Mouse (Mus musculus): ENCODE results near the gene Fgfr2. TPM values are rescaled to one million over a fixed set of nuclear protein-coding genes. Genes with fewer than 3 reads are reported as not detected.
A peak's percentile ranks its signal among the peaks of the same experiment; 100 is the strongest.

Gene Fgfr2
- polyA plus RNA-seq, 1 experiment: 12.0 TPM

- peaks cover 51% of the 10 kb centered on the region for H3K4me1 ChIP-seq (ENCODE audit: control insufficient read depth, insufficient read depth, insufficient read length, low read length)
- peak overlapping the region; percentile 23; the same call in 1 of the 2 replicates for H3K27ac ChIP-seq (replicated peaks; ENCODE audit: low read depth, low read length)
- no peak overlapping the region for H3K4me3 ChIP-seq (ENCODE audit: insufficient read depth, low read depth, low read length)
These were observed 889.4 kb downstream of the Fgfr2 start for GRCm38 (mm10) chr7:132233732-132234131.

- H3K4me3 ChIP-seq (ENCODE audit: insufficient read depth, low read depth, low read length): no peak overlapping the region
- peak overlapping the region; percentile 41; the same call in 1 of the 2 replicates for H3K27ac ChIP-seq (replicated peaks; ENCODE audit: low read depth, low read length)
- H3K4me1 ChIP-seq (ENCODE audit: control insufficient read depth, insufficient read depth, insufficient read length, low read length): peaks cover 46% of the 10 kb centered on the region
These were observed 890.2 kb downstream of the Fgfr2 start for GRCm38 (mm10) chr7:132232937-132233336.

DNA sequence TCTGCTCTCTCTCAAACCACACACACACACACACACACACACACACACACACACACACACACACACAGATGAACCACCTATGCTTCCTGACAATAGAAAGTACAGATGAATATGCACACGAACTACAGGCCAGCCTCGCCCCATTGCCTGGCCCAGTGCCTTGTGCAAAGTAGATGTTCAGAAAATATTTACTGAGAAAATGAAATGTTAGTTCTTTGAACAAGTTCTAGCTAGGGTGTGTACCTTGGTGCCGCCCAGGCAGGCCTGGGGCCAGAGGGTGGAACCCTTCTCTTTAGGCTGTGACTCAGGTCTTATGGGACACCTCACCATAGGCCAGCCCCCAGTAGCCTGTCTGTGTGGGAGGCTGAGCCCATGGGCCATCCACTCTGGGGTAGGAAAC lies 891.7 kb downstream of the Fgfr2 start:
- no peak overlapping the region; the same call in 1 of the 2 replicates for H3K27ac ChIP-seq (replicated peaks; ENCODE audit: low read depth, low read length)

GRCm38 (mm10) chr7:132230961-132231360 lies 892.2 kb downstream of the Fgfr2 start:
- H3K4me1 ChIP-seq (ENCODE audit: control insufficient read depth, insufficient read depth, insufficient read length, low read length): peaks cover 32% of the 10 kb centered on the region
- H3K4me3 ChIP-seq (ENCODE audit: insufficient read depth, low read depth, low read length): no peak overlapping the region
- no peak overlapping the region for H3K27ac ChIP-seq (replicated peaks; ENCODE audit: low read depth, low read length)

More for the DNA sequence above, 891.7 kb downstream of the Fgfr2 start:
- Histone ChIP-seq H3K4me1 (ENCODE audit: control insufficient read depth, insufficient read depth, insufficient read length, low read length) (peaks cover 32% of the 10 kb centered on the region), H3K4me3 (ENCODE audit: insufficient read depth, low read depth, low read length) (no peak overlapping the region)

- peaks cover 12% of the 10 kb centered on the region for H3K4me1 ChIP-seq (ENCODE audit: control insufficient read depth, insufficient read depth, insufficient read length, low read length)
- H3K4me3 ChIP-seq (ENCODE audit: insufficient read depth, low read depth, low read length): no peak overlapping the region
- no peak overlapping the region for H3K27ac ChIP-seq (replicated peaks; ENCODE audit: low read depth, low read length)
These were observed 896.0 kb downstream of the Fgfr2 start for GRCm38 (mm10) chr7:132227075-132227640.

DNA sequence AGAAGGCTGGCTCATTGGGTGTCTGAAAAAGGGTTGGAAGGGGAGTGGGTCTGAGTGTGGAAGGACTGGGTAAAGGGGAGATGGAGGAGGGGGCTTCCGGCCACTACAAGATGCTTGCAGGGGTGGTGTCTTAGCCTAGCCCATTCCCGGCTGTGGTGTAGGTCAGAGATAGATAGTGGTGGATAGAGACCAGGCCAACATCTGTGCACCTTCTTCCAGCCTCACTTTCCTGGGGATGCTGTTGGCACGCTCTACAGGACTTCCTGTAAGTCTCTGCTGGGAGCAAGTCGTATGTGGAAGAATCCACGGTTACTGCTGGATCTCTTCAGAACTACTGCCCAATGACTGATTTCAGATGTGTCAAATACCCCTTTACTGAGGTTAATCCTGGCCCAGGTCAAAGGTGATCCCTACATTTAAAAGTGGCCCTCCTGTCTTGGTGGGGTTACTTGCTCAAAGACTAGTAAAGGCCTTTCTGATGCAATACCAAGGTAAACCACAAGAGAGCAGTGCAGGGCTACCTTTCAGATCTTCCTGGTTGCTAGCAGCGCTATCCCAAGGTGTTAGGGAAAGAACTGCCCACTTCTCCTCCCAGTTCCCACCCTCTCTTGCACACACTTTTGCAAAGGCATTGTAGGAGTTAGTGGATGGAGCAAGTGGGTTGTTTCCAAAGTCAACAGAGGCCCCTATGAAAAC lies 896.6 kb downstream of the Fgfr2 start:
- H3K27ac ChIP-seq (replicated peaks; ENCODE audit: low read depth, low read length): no peak overlapping the region
- peaks cover 9% of the 10 kb centered on the region for H3K4me1 ChIP-seq (ENCODE audit: control insufficient read depth, insufficient read depth, insufficient read length, low read length)
- H3K4me3 ChIP-seq (ENCODE audit: insufficient read depth, low read depth, low read length): no peak overlapping the region

GRCm38 (mm10) chr7:132223452-132224141 lies 899.6 kb downstream of the Fgfr2 start:
- Histone ChIP-seq H3K27ac (replicated peaks; ENCODE audit: low read depth, low read length) (no peak overlapping the region), H3K4me1 (ENCODE audit: control insufficient read depth, insufficient read depth, insufficient read length, low read length) (no peaks in the 10 kb centered on the region), H3K4me3 (ENCODE audit: insufficient read depth, low read depth, low read length) (no peak overlapping the region)

DNA sequence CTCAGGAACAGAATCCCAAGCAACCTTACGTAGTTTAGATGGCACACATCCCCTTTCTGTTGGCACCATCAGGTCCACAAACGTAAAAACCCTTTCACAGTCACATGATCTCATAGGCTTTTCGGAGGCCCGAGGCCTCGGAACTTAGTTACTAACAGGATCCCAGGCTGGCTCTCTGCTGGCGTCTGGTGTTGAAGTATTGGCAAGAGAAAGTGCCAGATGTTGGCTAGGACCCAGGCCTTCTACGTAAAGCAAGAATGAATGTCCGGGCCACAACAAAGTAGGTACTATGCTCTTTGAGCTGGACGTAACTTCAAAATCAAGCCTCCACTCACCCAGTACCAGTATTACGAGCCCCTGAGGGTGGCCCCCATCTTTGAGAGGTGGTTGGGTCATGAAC lies 909.1 kb downstream of the Fgfr2 start:
- Histone ChIP-seq H3K27ac (replicated peaks; ENCODE audit: low read depth, low read length) (no peak overlapping the region), H3K4me1 (ENCODE audit: control insufficient read depth, insufficient read depth, insufficient read length, low read length) (no peaks in the 10 kb centered on the region), H3K4me3 (ENCODE audit: insufficient read depth, low read depth, low read length) (no peak overlapping the region)

GRCm38 (mm10) chr7:132213460-132213859 lies 909.7 kb downstream of the Fgfr2 start:
- H3K27ac ChIP-seq (replicated peaks; ENCODE audit: low read depth, low read length): no peak overlapping the region
- no peak overlapping the region for H3K4me3 ChIP-seq (ENCODE audit: insufficient read depth, low read depth, low read length)
- H3K4me1 ChIP-seq (ENCODE audit: control insufficient read depth, insufficient read depth, insufficient read length, low read length): no peaks in the 10 kb centered on the region

- Histone ChIP-seq H3K27ac (replicated peaks; ENCODE audit: low read depth, low read length) (no peak overlapping the region), H3K4me3 (ENCODE audit: insufficient read depth, low read depth, low read length) (no peak overlapping the region), H3K4me1 (ENCODE audit: control insufficient read depth, insufficient read depth, insufficient read length, low read length) (no peaks in the 10 kb centered on the region)
These were observed 911.0 kb downstream of the Fgfr2 start for GRCm38 (mm10) chr7:132211920-132212701.

GRCm38 (mm10) chr7:132210616-132211015 lies 912.5 kb downstream of the Fgfr2 start:
- H3K4me1 ChIP-seq (ENCODE audit: control insufficient read depth, insufficient read depth, insufficient read length, low read length): no peaks in the 10 kb centered on the region
- H3K27ac ChIP-seq (replicated peaks; ENCODE audit: low read depth, low read length): no peak overlapping the region
- H3K4me3 ChIP-seq (ENCODE audit: insufficient read depth, low read depth, low read length): no peak overlapping the region

DNA sequence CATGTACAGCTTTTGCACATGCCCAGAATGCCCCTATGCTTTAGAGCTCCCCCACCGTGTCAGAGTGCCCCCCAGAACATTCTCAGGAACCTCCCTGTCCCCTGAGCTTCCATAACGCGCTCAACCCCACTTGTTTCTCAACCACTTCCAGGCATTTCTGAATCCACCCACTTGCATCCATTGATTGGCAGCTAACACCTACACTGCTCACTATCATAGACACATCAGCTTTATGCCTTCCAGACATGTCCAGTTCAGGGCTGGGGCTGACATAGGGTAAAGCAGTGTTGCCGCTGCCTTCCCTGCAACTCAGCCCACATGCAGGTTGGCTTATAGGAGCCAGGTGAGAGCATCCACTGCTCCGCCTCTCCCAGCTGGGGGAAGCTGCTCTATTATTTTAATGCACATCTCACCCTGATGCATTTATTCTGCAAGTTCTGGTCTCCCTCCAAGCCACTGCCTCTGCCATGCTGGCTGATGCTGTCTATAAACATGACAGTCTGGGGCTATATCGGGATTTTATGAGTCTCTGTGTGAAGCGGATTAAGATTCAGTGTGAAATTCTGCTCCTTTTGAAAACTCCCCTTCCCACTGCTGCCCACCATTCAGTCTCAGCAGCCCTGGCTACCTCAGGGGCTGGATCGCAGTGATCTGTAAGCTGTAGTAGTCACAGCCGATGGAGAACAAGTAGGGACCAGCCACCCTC lies 914.1 kb downstream of the Fgfr2 start:
- no peak overlapping the region for H3K27ac ChIP-seq (replicated peaks; ENCODE audit: low read depth, low read length)
- no peaks in the 10 kb centered on the region for H3K4me1 ChIP-seq (ENCODE audit: control insufficient read depth, insufficient read depth, insufficient read length, low read length)
- H3K4me3 ChIP-seq (ENCODE audit: insufficient read depth, low read depth, low read length): no peak overlapping the region

DNA sequence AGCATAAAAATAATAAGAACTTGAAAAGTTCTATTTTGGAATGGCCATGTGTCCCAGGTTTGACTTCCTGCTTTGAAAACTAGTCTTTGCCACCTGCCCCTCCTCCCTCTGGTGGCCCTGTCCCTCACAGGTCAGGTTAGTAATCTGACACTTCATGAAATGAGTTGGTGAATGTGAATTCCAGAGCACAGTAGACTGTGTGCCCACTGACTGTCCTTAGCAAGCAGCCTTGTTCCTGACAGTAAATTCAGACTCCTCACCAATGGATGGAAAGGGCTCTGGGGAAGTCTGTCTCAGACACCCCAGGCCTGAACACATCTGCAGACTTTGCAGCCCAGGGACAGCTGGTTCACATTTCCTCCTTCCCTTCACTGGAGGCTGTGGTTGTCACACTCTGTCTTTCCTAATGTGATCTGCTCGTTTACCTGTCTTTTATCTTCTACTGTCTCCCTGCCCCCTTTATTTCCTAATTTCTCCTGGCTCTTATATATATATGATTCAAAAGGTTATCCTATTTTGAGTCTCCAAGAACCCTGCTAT lies 919.0 kb downstream of the Fgfr2 start:
- Histone ChIP-seq H3K27ac (replicated peaks; ENCODE audit: low read depth, low read length) (no peak overlapping the region), H3K4me3 (ENCODE audit: insufficient read depth, low read depth, low read length) (no peak overlapping the region), H3K4me1 (ENCODE audit: control insufficient read depth, insufficient read depth, insufficient read length, low read length) (no peaks in the 10 kb centered on the region)

GRCm38 (mm10) chr7:132199686-132200085 lies 923.5 kb downstream of the Fgfr2 start:
- Histone ChIP-seq H3K4me3 (ENCODE audit: insufficient read depth, low read depth, low read length) (no peak overlapping the region), H3K4me1 (ENCODE audit: control insufficient read depth, insufficient read depth, insufficient read length, low read length) (no peaks in the 10 kb centered on the region; the same call in none of the 2 replicates), H3K27ac (replicated peaks; ENCODE audit: low read depth, low read length) (no peak overlapping the region)
